Comparison of ENCODE assay signal across 40 mouse cellular contexts in genomic region chr11:54372553-54372952, GRCm38 (mm10). TPM values are rescaled to one million over a fixed set of nuclear protein-coding genes. Genes with fewer than 3 reads are reported as not detected.
"Had no signal": no experiment of that assay in that cellular context is flagged by ENCODE, and none has a peak within 500 bp of the region (broad histone marks: within the 10 kb centered on the region; RNA-seq: fewer than 3 reads in every experiment).

No protein-coding gene starts in this region.

- H3K36me3 ChIP-seq: embryonic facial prominence, embryonic 10.5 days; embryonic facial prominence, embryonic 12.5 days; embryonic facial prominence, embryonic 13.5 days; embryonic facial prominence, embryonic 15.5 days; forebrain, embryonic 10.5 days; forebrain, embryonic 12.5 days; forebrain, embryonic 15.5 days; heart, embryonic 10.5 days had no signal

- H3K4me3 ChIP-seq: embryonic facial prominence, embryonic 10.5 days; embryonic facial prominence, embryonic 12.5 days; embryonic facial prominence, embryonic 13.5 days; embryonic facial prominence, embryonic 15.5 days; erythroblast, embryonic 14.5 days; forebrain, embryonic 10.5 days; forebrain, embryonic 12.5 days; forebrain, embryonic 13.5 days; forebrain, embryonic 15.5 days; gastrocnemius, adult 2 months; heart, adult 2 months; heart, embryonic 10.5 days had no signal

- H3K4me2 ChIP-seq: embryonic facial prominence, embryonic 12.5 days; embryonic facial prominence, embryonic 13.5 days; embryonic facial prominence, embryonic 15.5 days; forebrain, embryonic 12.5 days; forebrain, embryonic 13.5 days; forebrain, embryonic 15.5 days had no signal

- H3K9me3 ChIP-seq: embryonic facial prominence, embryonic 10.5 days; embryonic facial prominence, embryonic 12.5 days; embryonic facial prominence, embryonic 13.5 days; embryonic facial prominence, embryonic 15.5 days; forebrain, embryonic 10.5 days; forebrain, embryonic 12.5 days; forebrain, embryonic 13.5 days; forebrain, embryonic 15.5 days; heart, embryonic 10.5 days had no signal

- H3K27ac ChIP-seq: embryonic facial prominence, embryonic 10.5 days; embryonic facial prominence, embryonic 12.5 days; embryonic facial prominence, embryonic 13.5 days; embryonic facial prominence, embryonic 15.5 days; forebrain, embryonic 10.5 days; forebrain, embryonic 12.5 days; forebrain, embryonic 13.5 days; forebrain, embryonic 15.5 days; gastrocnemius, adult 2 months; heart, adult 2 months; heart, embryonic 10.5 days had no signal

- H3K9ac ChIP-seq: embryonic facial prominence, embryonic 12.5 days; embryonic facial prominence, embryonic 13.5 days; embryonic facial prominence, embryonic 15.5 days; forebrain, embryonic 12.5 days; forebrain, embryonic 13.5 days; forebrain, embryonic 15.5 days; forebrain, postnatal 0 days had no signal

- H3K27me3 ChIP-seq: embryonic facial prominence, embryonic 12.5 days; embryonic facial prominence, embryonic 13.5 days; embryonic facial prominence, embryonic 15.5 days; forebrain, embryonic 12.5 days; forebrain, embryonic 13.5 days; forebrain, embryonic 15.5 days had no signal

- DNase-seq: cerebellum, adult 9-10 months; cerebellum, adult 9-11 months; cerebellum, postnatal 10 days; cerebellum, postnatal 14 days; cerebellum, postnatal 25 days; cerebellum, postnatal 36 days; embryo, embryonic 11 days; forebrain, postnatal 0 days; gastrocnemius, adult 2 months; gastrocnemius, postnatal 10 days; gastrocnemius, postnatal 14 days; gastrocnemius, postnatal 25 days; gastrocnemius, postnatal 36 days; heart, adult 11 months; heart, adult 18-20 months; heart, adult 2 months had no signal

- H3K4me1 ChIP-seq: embryonic facial prominence, embryonic 10.5 days; embryonic facial prominence, embryonic 12.5 days; embryonic facial prominence, embryonic 13.5 days; embryonic facial prominence, embryonic 15.5 days; forebrain, embryonic 10.5 days; forebrain, embryonic 12.5 days; forebrain, embryonic 13.5 days; forebrain, embryonic 15.5 days; heart, embryonic 10.5 days had no signal

- ATAC-seq: forebrain, embryonic 13.5 days; forebrain, embryonic 14.5 days; forebrain, embryonic 15.5 days; forebrain, embryonic 16.5 days; forebrain, postnatal 0 days had no signal

RNA-seq across cellular contexts. Expression of gene Meikin, which starts 2.1 kb away (rescaled TPM):
- total RNA-seq: common myeloid progenitor, adult 5-6 weeks; forebrain, postnatal 0 days; gastrocnemius, adult 18-20 months; gastrocnemius, adult 2 months; gastrocnemius, adult 8-10 months; gastrocnemius, postnatal 10 days; gastrocnemius, postnatal 14 days; gastrocnemius, postnatal 25 days; gastrocnemius, postnatal 36 days; gastrocnemius, postnatal 4 days; granulocyte monocyte progenitor cell, adult 5-6 weeks; heart, adult 18-20 months; heart, adult 2 months; heart, adult 8-10 months had no signal
- polyA plus RNA-seq: cortical plate, adult 2 months; embryonic facial prominence, embryonic 10.5 days; embryonic facial prominence, embryonic 11.5 days; embryonic facial prominence, embryonic 12.5 days; embryonic facial prominence, embryonic 13.5 days; embryonic facial prominence, embryonic 14.5 days; embryonic facial prominence, embryonic 15.5 days; erythroblast, embryonic 14.5 days; forebrain, embryonic 10.5 days; forebrain, embryonic 11.5 days; forebrain, embryonic 12.5 days; forebrain, embryonic 13.5 days; forebrain, embryonic 14.5 days; forebrain, embryonic 15.5 days; forebrain, embryonic 16.5 days; forebrain, postnatal 0 days; frontal cortex, adult 2 months; gonadal fat pad, adult 2 months; heart, adult 2 months; heart, embryonic 10.5 days had no signal
